Mouse (Mus musculus) right cerebral cortex, postnatal 4 days (tissue): ENCODE data around the gene Arf4.
A peak's percentile ranks its signal among the peaks of the same experiment; 100 is the strongest.

ENCODE experiments used
- DNase-seq: peaks from one replicate; pipeline ENCODE4 v3.0.0-alpha.2; 2022

Arf4 gene

GRCm38 (mm10) chr14:26637851-26638707 is at the start of gene Arf4:
Gene Arf4, plus strand, starts transcription at chr14:26638074.
- DNase-seq, result peak; percentile 98

DNA sequence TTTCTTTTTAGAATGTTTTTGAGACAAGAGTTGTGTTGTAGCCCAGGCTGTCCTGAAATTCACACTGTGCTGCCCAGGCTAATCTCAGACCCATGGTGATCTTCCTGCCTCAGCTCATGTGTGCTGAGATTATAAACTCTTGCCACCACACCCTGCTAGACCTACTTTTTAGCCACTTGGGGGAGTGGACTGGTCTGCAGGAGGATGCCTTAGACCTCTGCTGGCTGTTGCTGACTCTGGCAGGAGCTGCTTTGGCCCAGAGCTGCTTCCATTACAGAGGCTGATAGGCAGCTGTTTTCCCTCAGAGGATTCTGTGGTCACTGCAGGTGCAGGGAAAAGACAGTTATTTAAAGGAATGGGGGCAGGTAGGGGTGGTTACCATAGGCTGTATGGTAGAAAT is 46.5 kb upstream of the Arf4 start:
- DNase-seq, result no peak

DNA sequence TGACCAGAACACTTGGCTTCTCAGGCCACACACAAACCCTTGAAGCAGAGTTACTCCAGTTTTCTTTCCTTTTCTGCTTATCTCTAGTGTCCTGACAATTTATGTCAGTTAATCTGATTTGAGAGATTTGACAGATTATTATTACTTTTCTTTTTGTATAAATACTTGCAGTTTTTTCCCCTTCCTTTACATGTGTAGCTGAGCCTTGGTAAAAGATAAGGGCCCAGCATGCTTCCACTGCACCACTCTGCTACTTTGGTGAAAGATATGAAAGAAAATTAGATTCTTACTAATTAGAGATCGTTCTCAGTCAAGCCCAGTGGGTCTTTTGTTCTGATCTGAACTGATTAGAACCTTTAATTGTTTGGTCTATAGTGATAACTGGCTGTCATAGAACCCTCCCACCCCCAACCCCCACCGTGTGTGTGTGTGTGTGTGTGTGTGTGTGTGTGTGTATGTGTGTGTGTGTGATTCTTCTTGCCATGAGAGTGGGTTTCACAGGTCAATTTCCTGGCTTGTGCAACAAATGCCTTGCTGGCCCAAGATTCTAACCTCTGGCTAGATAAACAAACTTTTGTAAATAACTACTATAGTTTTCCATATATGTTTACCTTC is 44.5 kb upstream of the Arf4 start:
- DNase-seq, result no peak

DNA sequence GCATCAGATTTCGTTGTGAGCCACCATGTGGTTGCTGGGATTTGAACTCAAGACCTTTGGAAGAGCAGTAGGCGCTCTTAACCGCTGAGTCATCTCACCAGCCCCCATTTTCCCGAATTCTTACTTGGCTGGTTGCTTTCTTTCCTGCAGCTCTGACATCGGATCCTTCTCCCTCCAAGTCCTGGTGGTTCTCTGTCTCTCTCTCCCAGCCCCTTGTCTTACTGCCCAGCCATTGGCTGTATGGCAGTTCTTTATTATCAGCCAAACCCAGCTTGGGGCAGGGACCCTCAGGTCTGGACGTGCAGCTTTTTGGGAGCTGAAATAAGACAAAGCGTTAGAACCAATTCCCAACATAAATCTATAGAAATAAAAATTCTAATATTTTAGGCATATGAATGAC is 42.7 kb upstream of the Arf4 start:
- DNase-seq, result no peak

GRCm38 (mm10) chr14:26595695-26596365 is 42.0 kb upstream of the Arf4 start:
- no peak for DNase-seq

- DNase-seq, result no peak
Observed at GRCm38 (mm10) chr14:26605354-26605753, 32.5 kb upstream of the Arf4 start.

DNA sequence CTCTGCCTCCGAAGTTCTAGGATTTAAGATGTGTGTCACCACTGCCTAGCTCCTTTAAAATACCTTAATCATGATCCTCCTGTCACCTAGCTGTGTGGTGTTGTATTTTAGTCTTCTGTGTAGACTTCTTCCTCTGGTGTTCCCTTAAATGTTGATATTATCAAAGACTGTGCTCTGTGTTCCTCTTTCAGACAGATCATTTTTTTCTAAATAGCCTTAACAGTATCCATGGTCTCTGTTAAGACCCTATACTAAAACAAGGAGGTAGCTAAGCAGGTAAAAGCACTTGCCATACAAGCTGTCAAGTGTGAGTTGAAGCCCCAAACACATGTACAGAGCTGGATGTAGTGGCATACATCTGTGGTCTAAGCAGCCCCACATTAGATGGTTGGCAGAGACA is 28.2 kb upstream of the Arf4 start:
- no peak for DNase-seq

DNA sequence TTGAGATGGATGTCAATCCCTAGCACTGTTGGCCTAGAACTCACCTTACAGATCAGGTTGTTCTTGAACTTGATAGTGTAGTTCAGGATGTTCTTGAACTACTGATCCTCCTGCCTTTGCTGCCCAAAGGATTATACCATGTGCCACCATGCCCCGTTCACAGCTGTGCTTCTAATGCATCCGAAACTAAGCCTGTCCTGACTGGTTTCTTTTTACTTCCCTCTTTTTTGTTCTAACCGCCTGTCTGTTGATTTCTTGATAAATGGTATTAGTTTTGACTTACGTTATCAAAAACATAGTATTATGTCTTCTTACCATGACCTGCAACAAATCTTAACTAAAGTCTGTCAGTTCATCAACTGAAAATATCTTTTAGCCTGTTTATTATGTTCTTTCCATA is 27.2 kb upstream of the Arf4 start:
- DNase-seq, result no peak

DNA sequence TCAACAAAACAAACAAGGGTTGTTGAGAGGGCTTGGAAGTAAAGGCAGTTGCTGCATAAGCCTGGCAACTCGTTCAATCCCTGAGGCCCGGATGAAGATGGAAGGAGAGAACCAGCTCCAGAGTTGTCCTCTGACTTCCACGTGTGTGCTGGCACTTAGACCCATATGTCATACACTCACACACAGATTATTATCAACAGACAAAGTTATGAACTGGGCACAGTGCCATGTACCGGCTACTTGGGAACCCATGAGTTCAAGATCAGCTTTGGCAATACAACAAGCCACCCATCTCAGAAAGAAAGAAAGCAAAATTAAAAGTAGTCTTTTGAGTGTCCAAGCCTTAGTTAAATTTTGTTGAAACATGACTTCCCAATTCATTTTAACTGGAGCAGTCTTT is 12.6 kb upstream of the Arf4 start:
- DNase-seq, result no peak

DNA sequence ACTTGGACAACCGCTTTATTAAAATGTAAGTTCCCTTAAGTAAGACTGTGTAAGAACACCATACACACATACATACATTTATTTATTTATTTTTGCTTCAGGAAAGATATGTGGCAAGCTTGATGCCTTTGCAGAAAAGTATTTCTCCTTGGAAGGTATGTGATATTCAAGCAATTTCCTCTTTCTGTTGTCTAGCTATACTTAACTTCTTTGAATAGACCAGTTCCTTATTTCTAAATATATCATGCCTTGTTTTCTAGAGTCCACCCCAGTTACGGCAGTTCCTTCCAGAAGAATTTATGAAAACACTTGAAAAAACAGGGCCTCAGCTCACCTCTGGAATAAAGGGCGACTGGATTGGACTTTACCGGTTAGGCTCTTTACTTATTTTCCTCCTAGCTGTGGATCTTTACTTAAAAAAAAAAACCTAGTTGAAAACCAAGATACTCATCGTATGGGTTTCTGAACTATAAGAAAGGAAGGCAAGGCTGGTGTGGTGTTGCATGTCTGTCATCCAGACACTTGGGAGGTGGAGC is 11.2 kb upstream of the Arf4 start:
- DNase-seq, result no peak

DNA sequence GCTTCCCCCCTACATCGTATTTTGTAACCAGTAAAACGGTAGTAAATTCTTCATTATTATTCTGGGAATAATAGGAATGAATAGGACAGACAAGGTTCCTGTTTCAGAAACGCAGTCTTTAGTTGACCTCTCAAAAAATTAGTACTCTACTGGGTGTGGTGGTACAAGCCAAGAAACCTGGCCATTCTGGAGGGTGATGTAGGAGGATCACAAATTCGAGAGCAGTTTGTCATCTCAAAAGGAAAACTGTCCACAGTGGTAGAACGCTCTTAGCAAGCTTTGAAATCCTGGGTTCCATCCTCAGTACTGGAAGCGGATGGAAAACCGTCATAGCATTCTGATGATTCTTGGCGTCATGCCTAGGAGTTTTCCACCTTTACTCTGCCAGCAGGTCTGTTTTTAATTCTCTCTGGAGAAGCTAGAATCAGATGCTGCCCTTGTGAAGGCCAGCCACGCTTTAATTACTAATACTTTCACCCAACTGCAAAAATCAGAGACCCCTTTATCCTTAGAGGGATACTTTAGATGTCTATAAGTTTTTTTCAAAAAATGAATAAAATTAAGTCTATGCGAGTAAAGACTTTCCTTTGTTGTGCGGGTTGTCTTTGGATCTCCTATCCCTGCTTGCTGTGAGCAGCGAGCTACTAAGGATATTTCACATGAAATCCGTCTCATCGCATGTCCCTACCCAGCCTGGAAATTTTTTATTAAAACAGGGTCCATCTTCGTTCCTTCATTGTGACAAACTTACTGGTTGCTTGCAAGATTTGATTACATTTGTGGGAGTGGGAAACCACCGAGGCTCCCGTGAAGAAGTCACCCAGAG is 636 bp upstream of the Arf4 start:
- no peak for DNase-seq

DNA sequence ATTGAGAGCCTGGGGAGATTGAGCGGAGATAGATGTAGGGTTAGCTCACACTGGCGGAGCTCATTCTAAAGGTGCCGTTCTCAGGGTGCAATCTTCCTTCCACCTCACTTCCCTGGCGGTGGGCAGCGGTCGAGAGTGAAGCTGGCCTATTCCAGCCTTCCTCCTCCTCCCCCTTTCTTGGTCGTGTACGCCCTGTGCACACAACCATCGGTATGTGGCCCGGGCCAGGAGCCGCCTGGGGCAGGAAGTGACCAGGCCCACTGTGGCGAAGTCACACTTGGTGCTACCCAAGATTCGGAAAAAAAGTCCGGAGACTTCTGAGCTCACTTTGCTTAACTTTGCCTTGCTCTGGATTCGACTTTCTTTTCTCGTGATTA is 822 bp downstream of the Arf4 start:
- DNase-seq, result peak; percentile 33

DNA sequence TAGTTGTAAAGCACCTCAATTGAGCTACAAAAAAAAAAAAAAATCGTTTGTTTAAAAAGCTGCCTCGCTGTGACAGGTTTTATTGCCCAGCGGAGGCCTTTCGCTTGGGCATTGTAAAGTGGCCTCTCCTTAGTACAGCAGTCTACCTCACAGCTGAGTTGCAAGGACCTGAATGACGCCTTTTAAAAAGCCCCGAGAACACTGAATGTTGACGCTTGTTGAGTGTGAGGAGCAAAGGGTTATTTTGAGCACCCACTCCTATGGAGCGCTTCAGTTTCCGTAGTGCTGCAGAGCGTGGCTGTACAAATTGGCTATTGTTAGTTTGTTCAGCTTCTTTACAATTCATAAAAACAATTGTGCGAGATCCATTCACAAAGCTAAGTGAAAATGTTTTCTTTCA is 1.4 kb downstream of the Arf4 start:
- DNase-seq, result no peak

GRCm38 (mm10) chr14:26639961-26640360 is 2.1 kb downstream of the Arf4 start:
- no peak for DNase-seq

DNA sequence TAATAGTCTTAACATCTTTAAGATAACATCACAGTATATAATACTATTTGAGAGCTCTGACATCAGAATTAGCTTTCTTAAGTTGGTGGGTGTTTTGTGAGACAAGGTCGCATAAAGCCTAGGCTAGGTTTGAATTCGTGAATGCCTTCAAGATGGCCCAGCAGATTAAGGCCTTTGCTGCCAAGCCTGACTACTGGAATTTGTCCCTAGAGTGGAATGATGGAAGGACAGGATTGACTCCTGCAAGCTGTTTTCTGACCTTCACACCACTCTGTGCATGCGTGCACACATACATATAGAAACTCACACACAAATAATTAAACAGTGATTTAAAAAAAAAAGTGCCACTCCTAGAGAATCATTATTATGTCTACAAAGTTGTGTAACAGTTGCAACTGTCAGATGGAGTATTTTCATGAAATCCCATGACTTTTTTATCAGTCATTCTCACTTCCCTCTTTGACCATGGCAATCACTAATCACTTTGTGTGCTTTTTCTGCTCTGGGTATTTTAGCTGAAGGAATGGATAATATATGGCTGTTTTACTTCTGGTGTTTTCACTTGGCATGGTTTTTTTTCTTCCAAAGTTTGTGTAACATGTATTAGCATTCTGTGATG is 5.2 kb downstream of the Arf4 start:
- DNase-seq, result no peak

GRCm38 (mm10) chr14:26645989-26646650 is 8.2 kb downstream of the Arf4 start:
- peak; percentile 43 for DNase-seq

DNA sequence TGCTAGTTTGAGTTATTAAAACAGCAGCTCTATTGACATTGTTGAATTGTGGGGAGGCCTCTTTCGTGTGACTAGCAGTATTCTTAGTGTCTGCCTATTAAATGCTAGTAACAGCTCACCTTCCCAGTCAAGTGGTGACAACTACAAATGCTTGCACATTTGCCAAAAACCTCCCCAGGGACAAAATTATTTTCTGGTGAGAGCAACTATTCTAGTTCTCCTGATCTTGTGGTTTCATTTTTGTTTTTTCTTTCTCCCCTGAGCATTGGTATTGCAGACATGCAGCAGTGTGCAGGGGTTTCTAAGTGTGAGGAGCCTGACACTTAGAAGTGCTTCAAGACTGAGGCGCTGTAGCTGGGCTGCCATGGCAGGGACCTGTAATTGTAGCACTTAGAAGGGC is 9.9 kb downstream of the Arf4 start:
- no peak for DNase-seq

DNA sequence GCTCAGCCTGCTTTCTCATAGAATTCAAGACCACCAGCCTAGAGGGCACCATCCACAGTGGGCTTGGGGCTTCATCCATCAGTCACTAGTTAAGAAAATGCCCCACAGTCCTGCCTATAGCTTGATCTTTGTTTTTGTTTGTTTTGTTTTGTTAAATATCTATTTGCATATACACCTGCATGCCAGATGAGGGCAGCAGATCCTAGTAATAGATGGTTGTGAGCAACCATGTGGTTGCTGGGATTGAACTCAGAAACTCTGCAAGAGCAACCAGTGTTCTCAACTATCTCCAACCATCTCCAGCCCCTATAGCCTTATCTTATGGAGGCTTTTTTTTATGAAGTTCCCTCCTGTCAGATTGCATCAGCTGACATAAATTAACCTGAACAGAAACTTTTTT is 14.0 kb downstream of the Arf4 start:
- DNase-seq, result no peak

DNA sequence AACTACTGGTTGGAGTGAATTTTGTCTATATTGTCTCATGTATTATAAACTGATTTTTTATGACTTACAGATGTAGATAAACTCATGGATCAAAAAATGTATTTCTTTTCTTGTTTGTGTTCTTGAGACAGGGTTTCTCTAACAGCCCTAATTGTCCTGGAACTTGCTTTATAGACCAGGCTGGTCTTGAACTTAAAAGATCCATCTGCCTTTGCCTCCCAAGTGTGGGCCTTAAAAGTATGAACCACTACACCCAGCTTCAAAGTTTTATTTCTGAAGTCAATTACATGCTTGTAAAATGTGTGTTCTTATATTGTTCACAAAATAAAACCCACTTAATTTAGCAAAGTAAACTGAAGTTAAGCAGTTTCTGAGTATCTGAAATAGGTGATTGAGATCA is 20.3 kb downstream of the Arf4 start:
- DNase-seq, result no peak

DNA sequence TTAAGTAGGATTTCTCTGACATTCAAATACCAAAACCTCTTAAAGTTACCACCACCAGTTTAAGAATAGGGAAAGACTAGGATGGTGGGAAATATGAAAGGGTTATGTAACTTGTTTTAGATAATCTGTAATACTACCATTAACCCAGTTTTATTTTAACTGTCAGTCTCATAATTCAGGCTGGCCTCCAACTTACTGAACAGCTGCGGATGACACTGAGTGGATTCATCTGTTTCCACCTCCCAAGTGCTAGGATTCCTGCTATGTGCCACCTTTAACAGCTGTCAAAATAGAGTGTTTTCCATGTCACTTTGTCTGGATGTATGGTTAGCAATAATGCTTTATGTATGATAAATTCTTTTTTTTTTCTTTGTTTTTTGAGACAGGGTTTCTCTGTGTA is 22.4 kb downstream of the Arf4 start:
- no peak for DNase-seq

- DNase-seq, result no peak
Observed at GRCm38 (mm10) chr14:26662016-26662415, 24.1 kb downstream of the Arf4 start.

- DNase-seq, result no peak
Observed at GRCm38 (mm10) chr14:26662488-26662887, 24.6 kb downstream of the Arf4 start.
